Mouse (Mus musculus): ENCODE results near the gene Osbpl5.

DNA sequence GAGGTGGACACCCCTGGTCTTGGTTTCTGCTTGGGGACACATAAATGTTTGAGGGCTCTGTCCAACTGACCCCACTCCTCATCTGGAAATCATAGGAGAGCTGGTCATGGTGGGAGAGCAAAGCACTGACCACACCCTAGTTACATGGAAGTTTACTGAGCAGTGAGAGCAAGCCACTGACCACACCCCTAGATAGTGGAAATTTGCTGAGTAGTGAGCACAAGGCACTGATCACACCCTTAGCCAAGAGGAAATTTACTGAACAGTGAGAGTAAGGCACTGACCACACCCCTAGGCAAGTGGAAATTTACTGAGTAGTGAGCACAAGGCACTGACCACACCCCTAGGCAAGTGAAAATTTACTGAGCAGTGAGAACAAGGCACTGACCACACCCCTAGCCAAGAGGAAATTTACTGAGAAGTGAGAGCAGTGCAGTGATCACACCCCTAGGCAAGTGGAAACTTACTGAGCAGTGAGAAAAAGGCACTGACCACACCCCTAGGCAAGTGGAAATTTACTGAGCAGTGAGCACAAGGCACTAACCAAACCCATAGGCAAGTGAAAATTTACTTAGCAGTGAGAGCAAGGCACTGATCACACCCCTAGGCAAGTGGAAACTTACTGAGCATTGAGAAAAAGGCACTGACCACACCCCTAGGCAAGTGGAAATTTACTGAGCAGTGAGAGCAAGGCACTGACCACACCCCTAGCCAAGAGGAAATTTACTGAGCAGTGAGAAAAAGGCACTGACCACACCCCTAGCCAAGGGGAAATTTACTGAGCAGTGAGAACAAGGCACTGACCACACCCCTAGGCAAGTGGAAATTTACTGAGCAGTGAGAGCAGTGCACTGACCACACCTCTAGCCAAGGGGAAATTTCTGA lies 90.1 kb downstream of the Osbpl5 start:
- TF ChIP-seq EP300 (IDR thresholded peaks at IDR 0.05; ENCODE audit: low read depth) (no peak), CTCF (IDR thresholded peaks at IDR 0.05; ENCODE audit: low read depth) (no peak)

All from liver, embryonic 14.5 days (tissue).